In the genomic region with DNA sequence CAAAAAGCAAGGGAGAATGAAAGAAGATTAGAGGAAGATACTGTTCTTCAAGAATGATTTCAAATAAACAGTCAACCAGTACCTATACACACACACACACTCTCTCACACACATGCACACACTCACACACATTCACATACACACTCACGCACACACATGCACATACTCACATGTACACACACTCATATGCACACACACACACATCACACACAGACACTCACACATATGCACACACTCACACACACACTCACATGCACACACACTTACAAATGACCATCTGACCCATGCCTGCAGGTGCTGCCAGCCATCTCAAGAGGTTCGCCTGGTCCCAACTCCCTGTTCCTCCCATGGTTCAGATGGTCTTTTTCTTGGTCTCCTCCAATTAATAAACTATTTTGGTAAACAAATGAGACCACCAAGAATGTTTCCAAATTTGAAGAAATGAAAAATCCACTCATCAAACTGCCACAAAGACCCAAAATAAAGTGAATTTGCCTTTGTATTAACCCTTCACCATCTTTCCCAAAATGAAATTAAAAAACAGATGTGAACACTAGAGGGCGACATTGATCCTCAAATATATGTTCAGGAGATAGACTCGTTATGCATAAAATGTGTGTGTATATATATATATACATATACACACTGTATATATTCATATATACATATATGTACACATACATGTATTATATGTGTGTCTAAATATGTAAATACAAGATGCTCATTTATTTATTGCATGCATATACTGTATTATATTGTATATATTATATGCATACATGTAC, we compare ENCODE assay signal across 9 mouse cellular contexts.
A peak's percentile ranks its signal among the peaks of the same experiment; 100 is the strongest.
DNase-seq lines count a peak whose midpoint lies in the region; ATAC-seq and TF ChIP-seq lines count a peak whose summit lies in the region.
"Had no signal": no experiment of that assay in that cellular context is flagged by ENCODE, and none has a peak within 500 bp of the region (broad histone marks: within the 10 kb centered on the region; RNA-seq: fewer than 3 reads in every experiment).

No protein-coding gene starts in this region.

- TF ChIP-seq CTCF in lung, postnatal 0 days (IDR thresholded peaks at IDR 0.05): peak; percentile 62
- TF ChIP-seq CTCF in kidney, adult 2 months (conservative IDR thresholded peaks at IDR 0.05; ENCODE audit: insufficient read depth, insufficient read length, low read depth, low read length): no peak

- H3K36me3 ChIP-seq in lung, postnatal 0 days (ENCODE audit: insufficient read depth, low read length): no peaks in the 10 kb centered on the region
- no peaks in the 10 kb centered on the region for H3K36me3 ChIP-seq in forebrain, embryonic 15.5 days
- H3K36me3 ChIP-seq in kidney, embryonic 15.5 days: no peaks in the 10 kb centered on the region
- H3K36me3 ChIP-seq in kidney, adult 2 months (ENCODE audit: control insufficient read depth, insufficient read depth, low read length): no peaks in the 10 kb centered on the region
- H3K36me3 ChIP-seq: embryonic facial prominence, embryonic 15.5 days; liver, embryonic 13.5 days had no signal

- no peak overlapping the region for H3K27ac ChIP-seq in lung, postnatal 0 days (ENCODE audit: low read length)
- no peak overlapping the region for H3K27ac ChIP-seq in forebrain, embryonic 15.5 days (replicated peaks)
- no peak overlapping the region for H3K27ac ChIP-seq in kidney, embryonic 15.5 days
- H3K27ac ChIP-seq in kidney, adult 2 months (ENCODE audit: insufficient read depth, low read depth, low read length): no peak overlapping the region
- H3K27ac ChIP-seq: embryonic facial prominence, embryonic 15.5 days; liver, embryonic 13.5 days had no signal

- no peak for TF ChIP-seq EP300 in lung, postnatal 0 days (IDR thresholded peaks at IDR 0.05)

- no peaks in the 10 kb centered on the region for H3K4me1 ChIP-seq in lung, postnatal 0 days (ENCODE audit: insufficient read depth, low read depth, low read length)
- H3K4me1 ChIP-seq in forebrain, embryonic 15.5 days: no peaks in the 10 kb centered on the region
- no peaks in the 10 kb centered on the region for H3K4me1 ChIP-seq in kidney, embryonic 15.5 days
- no peaks in the 10 kb centered on the region for H3K4me1 ChIP-seq in kidney, adult 2 months (ENCODE audit: control insufficient read depth, insufficient read depth, low read length)
- H3K4me1 ChIP-seq: embryonic facial prominence, embryonic 15.5 days; liver, embryonic 13.5 days had no signal

- no peak for ATAC-seq in lung, postnatal 0 days
- peak; percentile 75 for ATAC-seq in forebrain, embryonic 15.5 days (replicated peaks)
- no peak for ATAC-seq in kidney, embryonic 15.5 days (replicated peaks; ENCODE audit: low FRiP score)

- 47% methylated on average over 4 of the region's 4 CpGs for WGBS in lung, postnatal 0 days
- 48% methylated on average over 4 of the region's 4 CpGs for WGBS in forebrain, embryonic 15.5 days
- 50% methylated on average over 4 of the region's 4 CpGs for WGBS in kidney, embryonic 15.5 days
- 49% methylated on average over 4 of the region's 4 CpGs for WGBS in kidney, adult 2 months

- no peak overlapping the region for H3K4me2 ChIP-seq in lung, postnatal 0 days (replicated peaks; ENCODE audit: low read depth, low read length)
- no peak overlapping the region for H3K4me2 ChIP-seq in forebrain, embryonic 15.5 days (replicated peaks)
- H3K4me2 ChIP-seq in kidney, embryonic 15.5 days: no peak overlapping the region
- H3K4me2 ChIP-seq: embryonic facial prominence, embryonic 15.5 days; liver, embryonic 13.5 days had no signal

- no peak overlapping the region for H3K9ac ChIP-seq in lung, postnatal 0 days (replicated peaks; ENCODE audit: low read depth)
- H3K9ac ChIP-seq in forebrain, embryonic 15.5 days (replicated peaks): no peak overlapping the region
- H3K9ac ChIP-seq in kidney, embryonic 15.5 days: no peak overlapping the region
- H3K9ac ChIP-seq: embryonic facial prominence, embryonic 15.5 days; liver, embryonic 13.5 days had no signal

- peak; percentile 54 for DNase-seq in lung, postnatal 0 days (ENCODE audit: low spot score)
- DNase-seq in lung, postnatal 14 days: no peak
- peak; percentile 26 for DNase-seq in ZHBTc4 (ENCODE audit: low read depth, low spot score)
- peak; percentile 30 for DNase-seq in retina, postnatal 7 days (ENCODE audit: low read depth, low spot score)
- DNase-seq in kidney, adult 2 months: no peak
- DNase-seq: liver, embryonic 13.5 days had no signal

- TF ChIP-seq POLR2A in kidney, adult 2 months (IDR thresholded peaks at IDR 0.05; ENCODE audit: low read depth, low read length): no peak

- no peak overlapping the region for H3K4me3 ChIP-seq in lung, postnatal 0 days (ENCODE audit: low read depth, low read length)
- no peak overlapping the region for H3K4me3 ChIP-seq in forebrain, embryonic 15.5 days
- no peak overlapping the region for H3K4me3 ChIP-seq in kidney, embryonic 15.5 days (replicated peaks)
- no peak overlapping the region for H3K4me3 ChIP-seq in kidney, adult 2 months (ENCODE audit: insufficient read depth, low read depth, low read length)
- H3K4me3 ChIP-seq: embryonic facial prominence, embryonic 15.5 days; liver, embryonic 13.5 days had no signal

- H3K27me3 ChIP-seq in lung, postnatal 0 days (replicated peaks; ENCODE audit: insufficient read depth, low read length): no peaks in the 10 kb centered on the region
- no peaks in the 10 kb centered on the region for H3K27me3 ChIP-seq in forebrain, embryonic 15.5 days
- no peaks in the 10 kb centered on the region for H3K27me3 ChIP-seq in kidney, embryonic 15.5 days
- no peaks in the 10 kb centered on the region for H3K27me3 ChIP-seq in kidney, adult 2 months (replicated peaks; ENCODE audit: control insufficient read depth, insufficient read depth, low read length)
- H3K27me3 ChIP-seq: embryonic facial prominence, embryonic 15.5 days; liver, embryonic 13.5 days had no signal

- H3K9me3 ChIP-seq in lung, postnatal 0 days (ENCODE audit: low read length): no peaks in the 10 kb centered on the region
- H3K9me3 ChIP-seq in forebrain, embryonic 15.5 days: no peaks in the 10 kb centered on the region
- H3K9me3 ChIP-seq in kidney, embryonic 15.5 days (replicated peaks): no peaks in the 10 kb centered on the region
- H3K9me3 ChIP-seq: embryonic facial prominence, embryonic 15.5 days; liver, embryonic 13.5 days had no signal

Comparison
In these comparisons a context has a peak if more than half of its experiments do, and no peak if none do; other contexts are left out.
1. DNase-seq: peak in lung, postnatal 0 days (single experiment), ZHBTc4 (single experiment) and retina, postnatal 7 days (single experiment); none in lung, postnatal 14 days (single experiment) and kidney, adult 2 months (single experiment).